ENCODE assay signal across 21 mouse cellular contexts in genomic region chr3:84330210-84330609, GRCm38 (mm10). TPM values are rescaled to one million over a fixed set of nuclear protein-coding genes. Genes with fewer than 3 reads are reported as not detected.
DNase-seq lines count a peak whose midpoint lies in the region; ATAC-seq lines count a peak whose summit lies in the region.
"Had no signal": no experiment of that assay in that cellular context is flagged by ENCODE, and none has a peak within 500 bp of the region (broad histone marks: within the 10 kb centered on the region; RNA-seq: fewer than 3 reads in every experiment).

No protein-coding gene starts in this region.

- no peak for ATAC-seq in megakaryocyte progenitor cell, adult 5-6 weeks (replicated peaks; ENCODE audit: poor library complexity)
- ATAC-seq: forebrain, embryonic 14.5 days; forebrain, postnatal 0 days; hindbrain, embryonic 16.5 days; intestine, embryonic 15.5 days had no signal

- DNase-seq in adrenal gland, adult (ENCODE audit: inconsistent age in 2 of 2, low spot score in 1 of 2), result peak; percentile 59 to 80
- DNase-seq in adrenal gland, adult 18-20 months (ENCODE audit: low spot score in 2 of 2), result no peak
- peak; percentile 30 for DNase-seq in adrenal gland, postnatal 14 days
- DNase-seq in adrenal gland, postnatal 4 days (ENCODE audit: low spot score in 2 of 2), result no peak
- peak; percentile 31 for DNase-seq in NIH3T3 (ENCODE audit: low read depth)
- no peak for DNase-seq in kidney, adult 9 months
- DNase-seq: B cell, adult 2 months; cerebellum, adult 18-20 months; cerebellum, adult 9-10 months; cerebellum, postnatal 14 days; forebrain, postnatal 0 days; gastrocnemius, adult 2 months; gastrocnemius, postnatal 14 days; heart, adult 11 months; heart, postnatal 10 days; heart, postnatal 36 days; kidney, adult 11 months had no signal

RNA-seq across cellular contexts. Expression of gene Trim2, which starts 23.5 kb away (rescaled TPM):
- total RNA-seq in adrenal gland, adult 18-20 months (2021), result 10 to 100 TPM; 29.2 to 88.9 TPM
- total RNA-seq in adrenal gland, postnatal 14 days (2021), result 53.5 and 56.7 TPM in 2 replicates
- total RNA-seq in adrenal gland, postnatal 4 days (2021), result 10 to 100 TPM; 59.5 to 71.3 TPM
- 0.39 and 1.5 TPM in 2 replicates for total RNA-seq in megakaryocyte progenitor cell, adult 5-6 weeks (2015)
- 0.46 and 1.1 TPM in 2 replicates for total RNA-seq in megakaryocyte progenitor cell, adult 5-6 weeks (2017)

Comparison
In these comparisons a context has a peak if more than half of its experiments do, and no peak if none do; other contexts are left out.
1. DNase-seq: peak in adrenal gland, adult (2 of 2), adrenal gland, postnatal 14 days (single experiment) and NIH3T3 (single experiment); none in adrenal gland, adult 18-20 months (0 of 2), adrenal gland, postnatal 4 days (0 of 2) and kidney, adult 9 months (single experiment).
2. RNA of gene Trim2, which starts 23.5 kb away (total RNA-seq): 29.2 to 88.9 TPM in adrenal gland, adult 18-20 months, 59.5 to 71.3 TPM in adrenal gland, postnatal 4 days and 53.5 to 56.7 TPM in adrenal gland, postnatal 14 days; 0.39 to 1.5 TPM in megakaryocyte progenitor cell, adult 5-6 weeks; every median in the first group is over 10 times any median in the second.